Mouse (Mus musculus): ENCODE measurements around the gene Ccnl2. TPM values are rescaled to one million over a fixed set of nuclear protein-coding genes. Genes with fewer than 3 reads are reported as not detected.
"Not testable (repeated sequence)": the region's sequence is repeated elsewhere in the genome, so short reads cannot be mapped to it uniquely, and the experiment has no call there.

Gene Ccnl2
- polyA plus RNA-seq, 1 experiment from 2014 or later: 161 TPM

DNA sequence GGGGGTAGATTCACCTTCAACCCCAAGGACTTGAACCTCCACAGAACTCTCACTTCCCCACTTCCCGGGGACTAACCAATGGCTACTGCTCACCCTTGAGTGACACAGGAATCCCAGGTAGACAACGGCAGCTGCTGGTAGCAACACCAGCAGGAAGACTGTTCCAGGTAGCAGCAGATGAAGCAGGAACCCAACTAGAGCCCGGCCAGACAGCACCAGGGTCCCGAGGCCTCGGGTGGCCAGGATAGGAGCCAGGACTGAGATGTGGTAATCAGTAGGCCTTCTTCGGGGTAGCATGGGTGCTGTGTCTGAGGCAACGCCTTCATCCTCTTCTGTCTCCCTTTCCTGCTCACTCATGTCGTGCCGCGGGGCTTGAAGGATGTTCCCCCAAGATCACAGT is 27.0 kb upstream of the Ccnl2 start:
- Histone ChIP-seq H3K36me3 (ENCODE audit: control insufficient read depth, insufficient read depth, low read length) (no peaks in the 10 kb centered on the region), H3K9ac (ENCODE audit: low read length) (no peak overlapping the region), H3K4me1 (replicated peaks; ENCODE audit: control insufficient read depth, insufficient read depth, low read length) (peaks cover 13% of the 10 kb centered on the region), H3K4me2 (ENCODE audit: low read length) (no peak overlapping the region), H3K9me3 (ENCODE audit: control insufficient read depth, low read length) (no peaks in the 10 kb centered on the region), H3K4me3 (ENCODE audit: low read depth, low read length) (no peak overlapping the region), H3K27ac (ENCODE audit: low read depth) (no peak overlapping the region), H3K27me3 (replicated peaks; ENCODE audit: control insufficient read depth, insufficient read depth, low read length) (no peaks in the 10 kb centered on the region)
- DNase-seq (ENCODE audit: low spot score) (no peak), ATAC-seq (replicated peaks; ENCODE audit: low FRiP score, low TSS enrichment, low read depth) (no peak)
- WGBS: 82% methylated on average over 10 of the region's 10 CpGs

DNA sequence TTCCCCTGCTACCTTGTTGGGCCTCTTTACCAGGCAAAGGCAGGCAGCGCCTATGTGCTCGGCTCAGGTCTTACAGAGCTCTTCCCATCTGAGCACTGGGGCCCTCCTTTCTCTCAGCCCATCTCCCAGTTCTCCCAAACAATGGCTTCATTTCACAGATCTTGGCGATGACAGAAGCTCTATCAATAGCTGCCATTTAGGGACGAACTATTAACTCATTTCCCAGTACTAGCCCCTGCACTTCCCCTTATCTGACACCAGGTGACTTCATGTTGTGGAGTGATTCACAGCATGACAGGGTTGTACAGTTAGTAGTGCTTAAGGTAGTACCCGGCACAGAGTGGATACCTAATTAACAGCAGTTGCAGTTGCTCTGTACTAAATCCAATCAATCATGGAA is 26.5 kb upstream of the Ccnl2 start, which contains the start of gene Tmem88b:
TSS of gene Tmem88b (minus strand) at position 56 of the 400 bp plus-strand sequence.
- no peak for ATAC-seq (replicated peaks; ENCODE audit: low FRiP score, low TSS enrichment, low read depth)
- H3K9ac ChIP-seq (ENCODE audit: low read length): peak within 1 kb of the TSS; percentile 74
- H3K4me2 ChIP-seq (ENCODE audit: low read length): peak within 1 kb of the TSS; percentile 71

DNA sequence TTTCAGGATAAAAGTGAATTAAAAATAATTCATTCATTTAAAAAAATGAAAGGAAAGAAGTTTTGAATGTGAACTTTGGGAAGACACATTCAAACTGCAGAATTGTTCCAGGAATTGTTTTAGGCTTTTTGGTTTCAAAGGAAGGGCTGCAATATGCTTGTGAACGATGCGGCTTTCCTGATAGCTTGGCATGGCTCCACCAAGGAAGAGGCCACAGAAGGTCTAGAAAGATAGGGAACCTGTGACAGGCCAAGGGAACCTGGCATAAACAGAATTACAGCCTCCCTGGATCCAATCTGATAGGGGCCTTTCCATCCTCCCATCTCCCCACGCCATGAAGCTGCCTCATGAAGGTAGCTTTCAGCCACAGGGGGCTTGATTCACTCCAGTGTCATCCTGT is 24.0 kb upstream of the Ccnl2 start:
- Histone ChIP-seq H3K4me2 (ENCODE audit: low read length) (no peak overlapping the region), H3K4me1 (replicated peaks; ENCODE audit: control insufficient read depth, insufficient read depth, low read length) (peaks cover 6% of the 10 kb centered on the region), H3K4me3 (ENCODE audit: low read depth, low read length) (no peak overlapping the region), H3K27ac (ENCODE audit: low read depth) (no peak overlapping the region), H3K9ac (ENCODE audit: low read length) (no peak overlapping the region), H3K9me3 (ENCODE audit: control insufficient read depth, low read length) (no peaks in the 10 kb centered on the region), H3K27me3 (replicated peaks; ENCODE audit: control insufficient read depth, insufficient read depth, low read length) (no peaks in the 10 kb centered on the region), H3K36me3 (ENCODE audit: control insufficient read depth, insufficient read depth, low read length) (no peaks in the 10 kb centered on the region)
- 67% methylated on average over 3 of the region's 3 CpGs for WGBS
- DNase-seq (ENCODE audit: low spot score): no peak
- ATAC-seq (replicated peaks; ENCODE audit: low FRiP score, low TSS enrichment, low read depth): no peak

More for the DNA sequence above, 26.5 kb upstream of the Ccnl2 start, which contains the start of gene Tmem88b:
- Histone ChIP-seq H3K27me3 (replicated peaks; ENCODE audit: control insufficient read depth, insufficient read depth, low read length) (no peaks in the 10 kb centered on the region), H3K4me1 (replicated peaks; ENCODE audit: control insufficient read depth, insufficient read depth, low read length) (peaks cover 11% of the 10 kb centered on the region), H3K36me3 (ENCODE audit: control insufficient read depth, insufficient read depth, low read length) (no peaks in the 10 kb centered on the region), H3K9me3 (ENCODE audit: control insufficient read depth, low read length) (no peaks in the 10 kb centered on the region), H3K27ac (ENCODE audit: low read depth) (no peak within 1 kb of the TSS), H3K4me3 (ENCODE audit: low read depth, low read length) (peak within 1 kb of the TSS; percentile 71; the same call in 1 of the 2 replicates)
- DNase-seq (ENCODE audit: low spot score): no peak
- 65% methylated on average over 5 of the region's 5 CpGs for WGBS

DNA sequence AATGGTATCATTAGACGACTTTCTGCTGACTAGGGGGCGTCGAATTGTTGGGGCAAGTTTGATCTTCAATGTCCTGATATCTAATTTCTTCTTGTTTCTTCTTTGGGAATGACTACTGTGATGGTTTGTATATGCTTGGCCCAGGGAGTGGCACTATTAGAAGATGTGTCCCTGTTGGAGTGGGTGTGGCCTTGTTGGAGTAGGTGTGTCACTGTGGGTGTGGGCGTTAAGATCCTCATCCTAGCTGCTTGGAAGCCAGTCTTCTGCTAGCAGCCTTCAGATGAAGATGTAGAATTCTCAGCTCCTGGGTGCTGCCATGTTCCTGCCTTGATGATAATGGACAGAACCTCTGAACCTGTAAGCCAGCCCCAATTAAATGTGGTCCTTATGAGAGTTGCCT is 23.5 kb upstream of the Ccnl2 start:
- not testable (repeated sequence) for H3K4me3 ChIP-seq (ENCODE audit: low read depth, low read length); H3K27ac ChIP-seq (ENCODE audit: low read depth); H3K4me2 ChIP-seq (ENCODE audit: low read length); H3K9ac ChIP-seq (ENCODE audit: low read length); H3K4me1 ChIP-seq (replicated peaks; ENCODE audit: control insufficient read depth, insufficient read depth, low read length); H3K36me3 ChIP-seq (ENCODE audit: control insufficient read depth, insufficient read depth, low read length); H3K27me3 ChIP-seq (replicated peaks; ENCODE audit: control insufficient read depth, insufficient read depth, low read length); DNase-seq (ENCODE audit: low spot score); H3K9me3 ChIP-seq (ENCODE audit: control insufficient read depth, low read length); ATAC-seq (replicated peaks; ENCODE audit: low FRiP score, low TSS enrichment, low read depth)
- 80% methylated on average over 4 of the region's 4 CpGs for WGBS

DNA sequence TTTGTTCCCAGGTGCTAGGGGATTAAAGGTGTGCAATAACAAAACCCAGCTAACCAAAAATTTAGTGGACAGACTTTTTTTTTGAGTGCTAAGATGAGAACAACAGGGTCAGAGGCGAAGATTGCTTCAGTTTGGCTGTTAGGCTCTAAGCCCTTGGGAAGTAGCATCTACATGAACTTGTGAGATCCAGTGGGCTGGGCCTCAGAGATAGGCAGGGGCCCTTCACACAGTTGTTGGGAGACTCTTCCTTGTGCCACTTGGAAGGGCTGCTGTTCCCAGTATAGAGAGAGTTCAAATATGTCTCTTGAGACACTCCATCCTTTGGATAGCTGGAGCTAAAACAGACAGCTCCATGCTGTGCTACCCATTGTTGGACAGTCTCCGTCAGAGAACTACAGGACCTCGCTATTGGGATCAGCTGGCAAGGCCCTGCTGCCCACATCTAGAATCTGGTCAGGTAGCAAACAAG is 22.2 kb upstream of the Ccnl2 start, which contains the start of gene Ankrd65:
TSS of gene Ankrd65 (plus strand) at position 419 of the 469 bp plus-strand sequence.
- no peaks in the 10 kb centered on the region for H3K4me1 ChIP-seq (replicated peaks; ENCODE audit: control insufficient read depth, insufficient read depth, low read length)
- no peak within 1 kb of the TSS for H3K4me2 ChIP-seq (ENCODE audit: low read length)
- H3K36me3 ChIP-seq (ENCODE audit: control insufficient read depth, insufficient read depth, low read length): no peaks in the 10 kb centered on the region
- H3K9me3 ChIP-seq (ENCODE audit: control insufficient read depth, low read length): no peaks in the 10 kb centered on the region
- no peak within 1 kb of the TSS for H3K4me3 ChIP-seq (ENCODE audit: low read depth, low read length)
- no peaks in the 10 kb centered on the region for H3K27me3 ChIP-seq (replicated peaks; ENCODE audit: control insufficient read depth, insufficient read depth, low read length)
- H3K27ac ChIP-seq (ENCODE audit: low read depth): no peak within 1 kb of the TSS
- H3K9ac ChIP-seq (ENCODE audit: low read length): no peak within 1 kb of the TSS
- DNase-seq (ENCODE audit: low spot score) (no peak), ATAC-seq (replicated peaks; ENCODE audit: low FRiP score, low TSS enrichment, low read depth) (no peak)
- 82% methylated on average over 3 of the region's 3 CpGs for WGBS

DNA sequence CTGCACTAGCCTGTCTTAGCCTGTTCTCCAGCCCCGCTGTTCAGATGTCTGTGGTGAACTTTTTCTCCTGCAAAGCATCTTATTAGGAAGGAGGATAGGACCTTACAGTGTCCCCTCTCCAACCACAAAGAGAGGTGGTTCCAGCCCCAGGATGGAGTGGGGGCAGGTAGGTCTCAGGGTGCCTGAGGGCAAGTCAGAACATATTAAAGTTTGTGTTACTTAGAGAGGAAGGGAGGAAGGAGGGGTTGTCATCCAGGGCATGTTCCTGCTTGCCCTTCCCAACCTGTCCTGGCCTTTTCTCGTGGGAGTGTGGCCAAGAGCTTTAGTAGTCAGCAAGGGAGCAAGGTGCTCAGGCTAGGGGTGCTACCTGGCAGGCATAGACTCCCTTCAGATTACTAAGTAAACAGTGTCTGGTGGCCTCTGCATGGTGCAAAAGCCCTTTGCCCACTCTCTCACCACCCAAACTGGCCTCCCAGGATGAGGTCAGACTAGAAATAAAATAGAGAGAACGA is 21.6 kb upstream of the Ccnl2 start:
- no peaks in the 10 kb centered on the region for H3K9me3 ChIP-seq (ENCODE audit: control insufficient read depth, low read length)
- no peak overlapping the region for H3K27ac ChIP-seq (ENCODE audit: low read depth)
- H3K4me3 ChIP-seq (ENCODE audit: low read depth, low read length): no peak overlapping the region
- no peak for DNase-seq (ENCODE audit: low spot score)
- no peaks in the 10 kb centered on the region for H3K27me3 ChIP-seq (replicated peaks; ENCODE audit: control insufficient read depth, insufficient read depth, low read length)
- H3K9ac ChIP-seq (ENCODE audit: low read length): no peak overlapping the region
- no peaks in the 10 kb centered on the region for H3K36me3 ChIP-seq (ENCODE audit: control insufficient read depth, insufficient read depth, low read length)
- ATAC-seq (replicated peaks; ENCODE audit: low FRiP score, low TSS enrichment, low read depth): no peak
- no peaks in the 10 kb centered on the region for H3K4me1 ChIP-seq (replicated peaks; ENCODE audit: control insufficient read depth, insufficient read depth, low read length)
- H3K4me2 ChIP-seq (ENCODE audit: low read length): no peak overlapping the region
- WGBS: 61% methylated on average over 3 of the region's 3 CpGs

DNA sequence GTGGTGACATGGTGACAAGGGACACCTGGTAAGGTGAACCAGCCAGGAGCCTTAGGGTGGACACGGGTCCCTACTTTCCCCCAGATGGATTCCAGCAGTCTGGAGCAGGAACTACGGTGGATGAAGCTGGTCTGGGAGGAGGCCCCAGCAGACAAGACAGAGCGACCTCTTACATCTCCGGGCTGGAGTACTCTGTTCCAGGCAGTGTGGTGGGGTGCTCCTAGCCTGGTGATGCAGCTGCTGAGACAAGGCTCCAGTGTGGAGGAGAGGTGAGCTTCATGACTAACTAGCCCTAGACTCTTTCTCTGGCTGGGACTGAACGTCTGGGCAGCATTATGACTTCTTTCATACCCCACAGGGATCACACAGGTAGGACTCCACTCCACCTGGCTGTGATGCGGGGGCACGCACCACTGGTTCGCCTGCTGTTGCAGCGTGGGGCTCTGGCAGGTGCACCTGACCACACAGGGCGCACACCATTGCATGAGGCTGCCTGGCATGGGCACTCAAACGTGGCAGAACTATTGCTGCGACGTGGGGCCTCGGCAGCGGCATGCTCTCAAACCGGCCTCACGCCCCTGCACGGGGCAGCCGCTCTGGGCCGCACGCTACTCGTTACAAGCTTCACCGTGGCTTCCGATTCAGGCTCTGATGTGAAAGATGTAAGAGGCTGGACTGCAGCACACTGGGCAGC is 20.9 kb upstream of the Ccnl2 start:
- no peak overlapping the region for H3K9ac ChIP-seq (ENCODE audit: low read length)
- H3K4me2 ChIP-seq (ENCODE audit: low read length): no peak overlapping the region
- no peaks in the 10 kb centered on the region for H3K4me1 ChIP-seq (replicated peaks; ENCODE audit: control insufficient read depth, insufficient read depth, low read length)
- no peaks in the 10 kb centered on the region for H3K27me3 ChIP-seq (replicated peaks; ENCODE audit: control insufficient read depth, insufficient read depth, low read length)
- no peak overlapping the region for H3K4me3 ChIP-seq (ENCODE audit: low read depth, low read length)
- DNase-seq (ENCODE audit: low spot score) (no peak), ATAC-seq (replicated peaks; ENCODE audit: low FRiP score, low TSS enrichment, low read depth) (no peak)
- H3K36me3 ChIP-seq (ENCODE audit: control insufficient read depth, insufficient read depth, low read length): no peaks in the 10 kb centered on the region
- H3K27ac ChIP-seq (ENCODE audit: low read depth): no peak overlapping the region
- WGBS: 71% methylated on average over 24 of the region's 24 CpGs
- H3K9me3 ChIP-seq (ENCODE audit: control insufficient read depth, low read length): no peaks in the 10 kb centered on the region

DNA sequence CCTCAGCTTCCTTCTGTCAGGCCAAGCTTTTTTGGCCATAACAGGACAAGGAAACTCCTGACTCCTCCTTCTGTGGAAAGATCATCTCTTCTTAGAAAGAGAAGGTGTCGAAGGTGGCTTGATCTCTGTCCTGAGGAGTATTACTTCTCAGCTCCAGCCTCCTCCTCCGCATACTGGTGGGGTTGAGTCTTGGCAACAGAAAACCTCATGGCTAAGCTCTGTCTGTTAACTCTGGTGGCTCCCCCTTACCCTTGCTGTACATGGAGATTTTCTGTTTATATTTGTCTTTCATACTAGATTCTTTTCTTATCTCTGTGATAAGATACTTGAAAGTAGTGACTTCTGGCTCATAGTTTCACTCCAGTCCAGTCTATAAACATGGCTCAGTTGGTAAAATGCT is 18.6 kb upstream of the Ccnl2 start:
- Histone ChIP-seq H3K27me3 (replicated peaks; ENCODE audit: control insufficient read depth, insufficient read depth, low read length) (no peaks in the 10 kb centered on the region), H3K4me3 (ENCODE audit: low read depth, low read length) (no peak overlapping the region), H3K36me3 (ENCODE audit: control insufficient read depth, insufficient read depth, low read length) (no peaks in the 10 kb centered on the region), H3K27ac (ENCODE audit: low read depth) (no peak overlapping the region), H3K4me2 (ENCODE audit: low read length) (no peak overlapping the region), H3K4me1 (replicated peaks; ENCODE audit: control insufficient read depth, insufficient read depth, low read length) (no peaks in the 10 kb centered on the region), H3K9me3 (ENCODE audit: control insufficient read depth, low read length) (no peaks in the 10 kb centered on the region), H3K9ac (ENCODE audit: low read length) (no peak overlapping the region)
- DNase-seq (ENCODE audit: low spot score) (no peak), ATAC-seq (replicated peaks; ENCODE audit: low FRiP score, low TSS enrichment, low read depth) (no peak)
- WGBS: 63% methylated on average over 2 of the region's 2 CpGs

DNA sequence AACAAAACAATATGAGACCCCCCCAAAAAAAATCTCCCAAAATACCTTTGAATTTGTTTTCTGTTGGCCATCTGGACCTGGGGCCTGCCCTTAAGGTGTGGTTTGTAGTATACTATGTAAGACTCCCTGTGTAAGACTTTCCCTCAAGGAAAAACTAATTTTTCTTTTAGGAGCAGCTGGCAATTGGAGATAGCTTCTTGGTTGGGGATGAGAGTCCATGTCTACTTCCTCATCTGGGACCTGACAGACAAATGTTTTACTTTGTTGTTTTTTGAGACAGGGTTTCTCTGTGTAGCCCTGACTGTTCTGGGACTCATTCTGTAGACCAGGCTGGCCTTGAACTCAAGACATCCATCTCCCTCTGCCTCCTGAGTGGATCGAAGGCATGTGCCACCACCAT is 10.2 kb upstream of the Ccnl2 start:
- H3K9ac ChIP-seq (ENCODE audit: low read length): no peak overlapping the region
- no peaks in the 10 kb centered on the region for H3K27me3 ChIP-seq (replicated peaks; ENCODE audit: control insufficient read depth, insufficient read depth, low read length)
- H3K36me3 ChIP-seq (ENCODE audit: control insufficient read depth, insufficient read depth, low read length): peaks cover 17% of the 10 kb centered on the region
- 93% methylated on average over 1 of the region's 1 CpGs for WGBS
- H3K9me3 ChIP-seq (ENCODE audit: control insufficient read depth, low read length): no peaks in the 10 kb centered on the region
- H3K4me3 ChIP-seq (ENCODE audit: low read depth, low read length): no peak overlapping the region
- peaks cover 8% of the 10 kb centered on the region; the same call in 1 of the 2 replicates for H3K4me1 ChIP-seq (replicated peaks; ENCODE audit: control insufficient read depth, insufficient read depth, low read length)
- no peak overlapping the region for H3K27ac ChIP-seq (ENCODE audit: low read depth)
- DNase-seq (ENCODE audit: low spot score) (no peak), ATAC-seq (replicated peaks; ENCODE audit: low FRiP score, low TSS enrichment, low read depth) (no peak)
- H3K4me2 ChIP-seq (ENCODE audit: low read length): no peak overlapping the region
